ENCODE assay signal across 9 mouse cellular contexts in genomic region chr19:6950613-6951153, GRCm38 (mm10). TPM values are rescaled to one million over a fixed set of nuclear protein-coding genes. Genes with fewer than 3 reads are reported as not detected.
A peak's percentile ranks its signal among the peaks of the same experiment; 100 is the strongest.
DNase-seq lines count a peak whose midpoint lies in the region; ATAC-seq lines count a peak whose summit lies in the region.
"Had no signal": no experiment of that assay in that cellular context is flagged by ENCODE, and none has a peak within 500 bp of the region (broad histone marks: within the 10 kb centered on the region; RNA-seq: fewer than 3 reads in every experiment).

No protein-coding gene starts in this region.

- peak overlapping the region; percentile 76 for H3K9ac ChIP-seq in forebrain, embryonic 16.5 days (replicated peaks; ENCODE audit: low read depth, low read length)
- H3K9ac ChIP-seq in stomach, embryonic 14.5 days (replicated peaks; ENCODE audit: low read depth, low read length), result peak overlapping the region; percentile 61

- peak overlapping the region; percentile 77 for H3K4me2 ChIP-seq in forebrain, embryonic 16.5 days (ENCODE audit: low read length)
- peak overlapping the region; percentile 93 for H3K4me2 ChIP-seq in stomach, embryonic 14.5 days (replicated peaks; ENCODE audit: low read depth, low read length)

- WGBS in forebrain, embryonic 16.5 days, result under 1% methylated on average over 28 of the region's 28 CpGs
- under 1% methylated on average over 28 of the region's 28 CpGs for WGBS in stomach, embryonic 14.5 days

- H3K36me3 ChIP-seq in forebrain, embryonic 16.5 days (ENCODE audit: control insufficient read depth, insufficient read depth), result peaks cover 2% of the 10 kb centered on the region; the same call in 1 of the 2 replicates
- H3K36me3 ChIP-seq in stomach, embryonic 14.5 days (ENCODE audit: control insufficient read depth, insufficient read depth, low read length), result peaks cover 21% of the 10 kb centered on the region

- intact Hi-C loops in left cerebral cortex, postnatal 36 days (cut with DNase I), result loop anchor here (2.0 kb wide), 1 partner anchor 22 kb away; no protein-coding TSS in a partner anchor

- peak overlapping the region; percentile 68 for H3K4me3 ChIP-seq in forebrain, embryonic 16.5 days (replicated peaks; ENCODE audit: low read length)
- peak overlapping the region; percentile 57 for H3K4me3 ChIP-seq in stomach, embryonic 14.5 days (ENCODE audit: low read depth, low read length)

- no peaks in the 10 kb centered on the region for H3K27me3 ChIP-seq in forebrain, embryonic 16.5 days (replicated peaks; ENCODE audit: control insufficient read depth, insufficient read depth, low read length)
- no peaks in the 10 kb centered on the region for H3K27me3 ChIP-seq in stomach, embryonic 14.5 days (ENCODE audit: control insufficient read depth, insufficient read depth, low read length)
- H3K27me3 ChIP-seq: CH12.LX had no signal

- ATAC-seq in cerebellum, adult (ENCODE audit: insufficient number of reproducible peaks, low FRiP score, low TSS enrichment), result peak; percentile 16; the same call in 1 of the 2 replicates
- ATAC-seq in forebrain, embryonic 16.5 days, result peak; percentile 65
- 0 out of 2 replicates have a peak, but pooled peaks have one; percentile 12 for ATAC-seq in megakaryocyte progenitor cell, adult 5-6 weeks (replicated peaks; ENCODE audit: poor library complexity)
- 0 out of 2 replicates have a peak, but pooled peaks have one; percentile 3 for ATAC-seq in stomach, embryonic 14.5 days (ENCODE audit: insufficient number of reproducible peaks, insufficient read depth, low FRiP score, low read depth)

- DNase-seq in gastrocnemius, adult 18-20 months (ENCODE audit: low spot score), result peak; percentile 46
- DNase-seq in gastrocnemius, adult 8-10 months (ENCODE audit: low spot score in 2 of 2), result no peak
- peak; percentile 71 for DNase-seq in induced T-regulatory cell, adult 2 months (ENCODE audit: low read depth)
- DNase-seq in left cerebral cortex, postnatal 36 days (ENCODE audit: low spot score in 2 of 2), result peak; percentile 58 to 74

- H3K27ac ChIP-seq in forebrain, embryonic 16.5 days (ENCODE audit: low read length), result peak overlapping the region; percentile 95
- peak overlapping the region; percentile 97 for H3K27ac ChIP-seq in stomach, embryonic 14.5 days (ENCODE audit: low read length)

- H3K4me1 ChIP-seq in forebrain, embryonic 16.5 days (replicated peaks; ENCODE audit: control insufficient read depth, insufficient read depth, low read length), result peaks cover 17% of the 10 kb centered on the region
- peaks cover 20% of the 10 kb centered on the region for H3K4me1 ChIP-seq in stomach, embryonic 14.5 days (ENCODE audit: control insufficient read depth, insufficient read depth, low read length)

- H3K9me3 ChIP-seq in forebrain, embryonic 16.5 days (ENCODE audit: control insufficient read depth, low read length), result no peaks in the 10 kb centered on the region
- H3K9me3 ChIP-seq in stomach, embryonic 14.5 days (ENCODE audit: control insufficient read depth, low read depth, low read length), result no peaks in the 10 kb centered on the region

RNA-seq across cellular contexts. Expression of gene Gpr137, which starts 8.4 kb away (rescaled TPM):
- 10 to 100 TPM; 10.0 to 10.4 TPM for total RNA-seq in gastrocnemius, adult 18-20 months (2021)
- total RNA-seq in gastrocnemius, adult 8-10 months (2022), result 10 to 100 TPM in 2 of 4 experiments, 1 to 10 TPM in 2; 9.1 to 10.9 (median 10.0) TPM
- 46.3 and 52.5 TPM in 2 replicates for polyA plus RNA-seq in forebrain, embryonic 16.5 days (2015; fragmentation: Nextera tagmentation; extraction: Ambion mirVana)
- 100 to 1,000 TPM in 1 of 2 experiments, 10 to 100 TPM in 1; 94.1 to 108 TPM for total RNA-seq in left cerebral cortex, postnatal 36 days (2021)
- 9.4 and 13.1 TPM in 2 replicates for total RNA-seq in megakaryocyte progenitor cell, adult 5-6 weeks (2015)
- 14.0 and 20.3 TPM in 2 replicates for total RNA-seq in megakaryocyte progenitor cell, adult 5-6 weeks (2017)
- 21.8 and 24.8 TPM in 2 replicates for polyA plus RNA-seq in stomach, embryonic 14.5 days (2014; fragmentation: Nextera tagmentation; extraction: Ambion mirVana)

RNA-seq across cellular contexts. Expression of gene Bad, which starts 9.0 kb away (rescaled TPM):
- 10 to 100 TPM in 1 of 2 experiments, 1 to 10 TPM in 1; 9.7 to 12.2 TPM for total RNA-seq in gastrocnemius, adult 18-20 months (2021)
- total RNA-seq in gastrocnemius, adult 8-10 months (2022), result 10 to 100 TPM in 2 of 4 experiments, 1 to 10 TPM in 2; 8.2 to 11.8 (median 10.6) TPM
- 87.9 and 88.4 TPM in 2 replicates for polyA plus RNA-seq in forebrain, embryonic 16.5 days (2015; fragmentation: Nextera tagmentation; extraction: Ambion mirVana)
- 10 to 100 TPM; 36.6 to 42.6 TPM for total RNA-seq in left cerebral cortex, postnatal 36 days (2021)
- 13.4 and 14.1 TPM in 2 replicates for total RNA-seq in megakaryocyte progenitor cell, adult 5-6 weeks (2015)
- total RNA-seq in megakaryocyte progenitor cell, adult 5-6 weeks (2017), result 43.1 and 56.3 TPM in 2 replicates
- 69.1 and 70.8 TPM in 2 replicates for polyA plus RNA-seq in stomach, embryonic 14.5 days (2014; fragmentation: Nextera tagmentation; extraction: Ambion mirVana)

RNA-seq across cellular contexts. Expression of gene Kcnk4, which starts 16.4 kb away (rescaled TPM):
- total RNA-seq in gastrocnemius, adult 18-20 months (2021), result not detected
- total RNA-seq in gastrocnemius, adult 8-10 months (2022), result not detected
- polyA plus RNA-seq in forebrain, embryonic 16.5 days (2015; fragmentation: Nextera tagmentation; extraction: Ambion mirVana), result 2.1 and 3.3 TPM in 2 replicates
- 10 to 100 TPM; 34.9 to 37.0 TPM for total RNA-seq in left cerebral cortex, postnatal 36 days (2021)
- not detected in 2 replicates for total RNA-seq in megakaryocyte progenitor cell, adult 5-6 weeks (2015)
- not detected in 2 replicates for total RNA-seq in megakaryocyte progenitor cell, adult 5-6 weeks (2017)
- 0.35 and 0.95 TPM in 2 replicates for polyA plus RNA-seq in stomach, embryonic 14.5 days (2014; fragmentation: Nextera tagmentation; extraction: Ambion mirVana)

RNA-seq across cellular contexts. Expression of gene Ppp1r14b, which starts 24.1 kb away (rescaled TPM):
- total RNA-seq in gastrocnemius, adult 18-20 months (2021), result 100 to 1,000 TPM; 117 to 145 TPM
- 100 to 1,000 TPM; 144 to 194 (median 165) TPM for total RNA-seq in gastrocnemius, adult 8-10 months (2022)
- polyA plus RNA-seq in forebrain, embryonic 16.5 days (2015; fragmentation: Nextera tagmentation; extraction: Ambion mirVana), result 132 and 140 TPM in 2 replicates
- total RNA-seq in left cerebral cortex, postnatal 36 days (2021), result 10 to 100 TPM; 51.5 to 55.6 TPM
- total RNA-seq in megakaryocyte progenitor cell, adult 5-6 weeks (2015), result 190 and 236 TPM in 2 replicates
- total RNA-seq in megakaryocyte progenitor cell, adult 5-6 weeks (2017), result 131 and 141 TPM in 2 replicates
- 99.5 and 103 TPM in 2 replicates for polyA plus RNA-seq in stomach, embryonic 14.5 days (2014; fragmentation: Nextera tagmentation; extraction: Ambion mirVana)

RNA-seq across cellular contexts. Expression of gene Catsperz, which starts 25.5 kb away (rescaled TPM):
- not detected for total RNA-seq in gastrocnemius, adult 18-20 months (2021)
- not detected for total RNA-seq in gastrocnemius, adult 8-10 months (2022)
- polyA plus RNA-seq in forebrain, embryonic 16.5 days (2015; fragmentation: Nextera tagmentation; extraction: Ambion mirVana), result 0.37 and 0.89 TPM in 2 replicates
- total RNA-seq in left cerebral cortex, postnatal 36 days (2021), result 10 to 100 TPM; 23.8 to 30.8 TPM
- total RNA-seq in megakaryocyte progenitor cell, adult 5-6 weeks (2015), result 1.3 and 2.1 TPM in 2 replicates
- 0.67 and 0.98 TPM in 2 replicates for total RNA-seq in megakaryocyte progenitor cell, adult 5-6 weeks (2017)
- polyA plus RNA-seq in stomach, embryonic 14.5 days (2014; fragmentation: Nextera tagmentation; extraction: Ambion mirVana), result 1.5 and 1.8 TPM in 2 replicates
- total RNA-seq: CH12.LX had no signal

Comparison
In these comparisons a context has a peak if more than half of its experiments do, and no peak if none do; other contexts are left out.
1. DNase-seq: peak in gastrocnemius, adult 18-20 months (single experiment), induced T-regulatory cell, adult 2 months (single experiment) and left cerebral cortex, postnatal 36 days (2 of 2); none in gastrocnemius, adult 8-10 months (0 of 2).
2. ATAC-seq: peak in every context shown above with its lines; median percentile 65 in forebrain, embryonic 16.5 days; 16 in cerebellum, adult; 12 in megakaryocyte progenitor cell, adult 5-6 weeks; 3 in stomach, embryonic 14.5 days.
3. RNA of gene Gpr137, which starts 8.4 kb away (total RNA-seq): 94.1 to 108 TPM in left cerebral cortex, postnatal 36 days; 9.4 to 20.3 TPM in megakaryocyte progenitor cell, adult 5-6 weeks, 10.0 to 10.4 TPM in gastrocnemius, adult 18-20 months and 9.1 to 10.9 TPM in gastrocnemius, adult 8-10 months; every median in the first group is over 4 times any median in the second.
4. RNA of gene Kcnk4, which starts 16.4 kb away (total RNA-seq): 34.9 to 37.0 TPM in left cerebral cortex, postnatal 36 days; not detected in gastrocnemius, adult 18-20 months, not detected in gastrocnemius, adult 8-10 months and not detected in megakaryocyte progenitor cell, adult 5-6 weeks; every median in the first group is over 10 times any median in the second.